Mouse (Mus musculus): ENCODE data around the gene Lamc1.

DNA sequence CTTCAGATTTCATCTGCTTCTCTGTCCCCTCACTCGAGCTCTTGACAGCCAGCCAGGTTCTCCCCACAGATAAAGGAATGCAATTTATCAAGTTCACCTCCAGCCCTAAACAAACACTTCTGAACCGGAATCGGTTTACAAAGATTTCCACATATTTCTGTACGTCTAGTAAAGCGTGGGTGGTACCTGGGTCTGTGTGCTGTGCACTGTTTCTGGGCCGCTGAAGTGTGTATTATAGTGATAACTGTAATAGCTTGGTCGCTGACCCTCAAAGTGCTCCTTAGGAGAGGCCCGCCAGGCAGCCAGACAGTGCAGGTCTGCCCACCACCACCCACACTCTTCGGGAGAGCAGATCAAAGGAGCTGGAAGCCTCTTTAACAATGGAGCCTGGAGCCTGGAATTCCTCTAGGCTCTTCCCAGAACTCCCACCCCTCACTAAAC lies 160.3 kb downstream of the Lamc1 start:
- TF ChIP-seq EP300 (optimal IDR thresholded peaks at IDR 0.05) (no peak), CTCF (IDR thresholded peaks at IDR 0.05; ENCODE audit: low read depth) (no peak)

Measured in stomach, postnatal 0 days (tissue).